Mouse (Mus musculus): ENCODE results near the gene Col8a2.

The Col8a2 gene

GRCm38 (mm10) chr4:126330295-126330694 lies 43.7 kb downstream of the Col8a2 start:
- no peak for DNase-seq (ENCODE audit: low read depth, low spot score)

GRCm38 (mm10) chr4:126331751-126332150 lies 45.2 kb downstream of the Col8a2 start:
- DNase-seq (ENCODE audit: low read depth, low spot score), result no peak

DNA sequence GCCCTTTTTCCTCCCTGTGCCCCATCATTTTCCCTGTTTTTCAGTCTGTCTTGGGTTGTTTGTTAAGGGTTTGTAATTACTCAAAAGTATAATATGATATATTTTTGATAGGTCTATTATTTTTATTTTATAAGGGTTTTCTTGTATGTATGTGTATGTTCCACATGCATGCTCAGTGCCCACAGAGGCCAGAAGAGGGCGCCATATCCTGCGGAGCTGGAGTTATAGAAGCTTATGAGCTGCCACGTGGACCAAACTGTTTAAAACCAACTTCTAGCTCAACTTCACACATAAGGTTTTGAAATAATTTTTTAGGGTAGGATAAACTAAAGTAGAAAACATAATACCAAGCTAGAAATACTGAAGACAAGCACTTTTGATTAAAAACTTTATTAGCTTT lies 45.8 kb downstream of the Col8a2 start:
- DNase-seq (ENCODE audit: low read depth, low spot score), result peak; percentile 49

- no peak for DNase-seq (ENCODE audit: low read depth, low spot score)
These were observed 52.9 kb downstream of the Col8a2 start for GRCm38 (mm10) chr4:126339461-126339860.

- no peak for DNase-seq (ENCODE audit: low read depth, low spot score)
These were observed 56.9 kb downstream of the Col8a2 start for GRCm38 (mm10) chr4:126343451-126343850.

DNA sequence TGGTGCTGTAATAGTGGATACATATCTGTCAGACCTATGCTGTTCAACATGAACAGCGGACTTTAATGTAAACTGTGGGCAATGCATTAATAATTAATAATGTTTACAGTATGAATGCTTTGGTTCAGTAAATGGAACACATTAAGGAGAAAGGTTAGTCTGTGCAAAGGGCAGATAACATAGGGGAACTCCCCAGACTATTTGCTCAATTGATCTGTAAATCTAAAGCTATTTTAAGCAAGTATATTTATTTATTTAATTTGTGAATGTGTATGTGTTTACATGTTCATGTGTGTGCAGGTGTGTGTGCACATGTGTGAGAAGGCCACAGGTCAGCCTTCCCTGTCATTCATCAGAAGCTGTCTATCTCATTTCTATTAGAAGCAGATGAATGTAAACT lies 73.5 kb downstream of the Col8a2 start:
- DNase-seq (ENCODE audit: low read depth, low spot score), result no peak

Data from 3T3-L1 (cell line).